Mouse (Mus musculus) E14TG2a.4 (cell line): ENCODE results near the gene Zfp981.
"Not testable (repeated sequence)": the region's sequence is repeated elsewhere in the genome, so short reads cannot be mapped to it uniquely, and the experiment has no call there.

Source experiments
- CTCF ChIP-seq: conservative IDR thresholded peaks from 2 replicates; pipeline ENCODE4 v1.5.1; 2014; ENCODE audit warnings: low read length
- NANOG ChIP-seq: IDR thresholded peaks from 2 replicates; pipeline ENCODE4 v1.6.1; 2014; ENCODE audit warnings: borderline replicate concordance, low read length, mixed read lengths

GRCm38 (mm10) chr4:146501727-146502126 is at the start of gene Zfp981:
- TF ChIP-seq CTCF, NANOG: not testable (repeated sequence)
